Mouse (Mus musculus): ENCODE measurements around the gene Sly.
"Not testable (repeated sequence)": the region's sequence is repeated elsewhere in the genome, so short reads cannot be mapped to it uniquely, and the experiment has no call there.

The Sly gene

GRCm38 (mm10) chrY:57186888-57187287 is at the start of gene Sly:
Gene Sly (plus strand): TSS chrY:57187188.
- not testable (repeated sequence) for DNase-seq (ENCODE audit: low spot score)
